Mouse (Mus musculus) MEL (cell line): ENCODE data around the gene Gls. TPM values are rescaled to one million over a fixed set of nuclear protein-coding genes. Genes with fewer than 3 reads are reported as not detected.

ENCODE experiments used
- DNase-seq: peaks from one replicate; pipeline ENCODE4 v3.0.0; 2011; ENCODE audit warnings: low read depth, low spot score
- H3K27ac ChIP-seq: 2 replicates; pipeline ENCODE4 v1.5.1; 2012; ENCODE audit warnings: low read depth, mild to moderate bottlenecking, control low read depth, low read length, moderate library complexity; ENCODE audit not compliant: control insufficient read depth
- H3K27me3 ChIP-seq, 2 experiments: fragments of 150-350 bp in 1 of 2; sonication (generic) in 1 of 2; 2 replicates each; pipeline ENCODE4 v1.6.1; 2012; ENCODE audit warnings: low read length in 2 of 2, mild to moderate bottlenecking in 2 of 2, improper control_type of control experiment in 1 of 2, moderate library complexity in 1 of 2; ENCODE audit not compliant: insufficient read depth in 2 of 2, control insufficient read depth in 1 of 2
- H3K36me3 ChIP-seq, 2 experiments: 2 replicates each; pipeline ENCODE4 v1.6.1; 2012 to 2014; ENCODE audit warnings: low read length in 2 of 2, improper control_type of control experiment in 1 of 2, inconsistent platforms in 1 of 2, mild to moderate bottlenecking in 1 of 2; ENCODE audit not compliant: insufficient read depth in 2 of 2, control insufficient read depth in 1 of 2
- H3K4me1 ChIP-seq, 2 experiments: fragments of 150-350 bp in 1 of 2; sonication (generic) in 1 of 2; 2 replicates each; pipeline ENCODE4 v1.6.1; 2012; ENCODE audit warnings: low read length in 2 of 2, improper control_type of control experiment in 1 of 2, mild to moderate bottlenecking in 1 of 2; ENCODE audit not compliant: insufficient read depth in 2 of 2, control insufficient read depth in 1 of 2
- H3K4me3 ChIP-seq, 2 experiments: fragments of 150-350 bp in 1 of 2; sonication (generic) in 1 of 2; 2 replicates each; pipeline ENCODE4 v1.5.1; 2012; ENCODE audit warnings: low read depth in 2 of 2, low read length in 2 of 2, mild to moderate bottlenecking in 2 of 2, moderate library complexity in 2 of 2, control low read depth in 1 of 2, improper control_type of control experiment in 1 of 2; ENCODE audit not compliant: control insufficient read depth in 1 of 2, insufficient read depth in 1 of 2
- H3K79me2 ChIP-seq: 2 replicates; pipeline ENCODE4 v1.6.1; 2012; ENCODE audit warnings: mild to moderate bottlenecking, low read length, moderate library complexity; ENCODE audit not compliant: control insufficient read depth, poor library complexity, insufficient read depth
- H3K9ac ChIP-seq: 2 replicates; pipeline ENCODE4 v1.6.1; 2012; ENCODE audit warnings: low read depth, mild to moderate bottlenecking, control low read depth, low read length, moderate library complexity; ENCODE audit not compliant: control insufficient read depth, poor library complexity, severe bottlenecking
- H3K9me3 ChIP-seq: fragments of 150-350 bp; sonication (generic); replicated peaks from 2 replicates; pipeline ENCODE4 v1.6.1; 2012; ENCODE audit warnings: mild to moderate bottlenecking, low read length, improper control_type of control experiment, moderate library complexity; ENCODE audit not compliant: insufficient read depth
- BHLHE40 ChIP-seq: IDR thresholded peaks from 2 replicates; pipeline ENCODE4 v1.6.1; 2012; ENCODE audit warnings: low read depth, mild to moderate bottlenecking, inconsistent platforms, low read length, improper control_type of control experiment, borderline replicate concordance
- E2F4 ChIP-seq: IDR thresholded peaks from 2 replicates; pipeline ENCODE4 v1.6.1; 2011; ENCODE audit warnings: low read depth, low read length, improper control_type of control experiment, borderline replicate concordance
- ELF1 ChIP-seq: IDR thresholded peaks from 2 replicates; pipeline ENCODE4 v1.6.1; 2014; ENCODE audit warnings: low read depth, mild to moderate bottlenecking, inconsistent platforms, low read length, improper control_type of control experiment, moderate library complexity
- ETS1 ChIP-seq: IDR thresholded peaks from 2 replicates; pipeline ENCODE4 v1.6.1; 2012; ENCODE audit warnings: low read depth, mild to moderate bottlenecking, inconsistent platforms, low read length, improper control_type of control experiment, moderate library complexity
- GABPA ChIP-seq: IDR thresholded peaks from 2 replicates; pipeline ENCODE4 v1.6.1; 2012; ENCODE audit warnings: low read depth, mild to moderate bottlenecking, inconsistent platforms, low read length, improper control_type of control experiment, moderate library complexity
- JUND ChIP-seq: IDR thresholded peaks from 2 replicates; pipeline ENCODE4 v1.6.1; 2011; ENCODE audit warnings: low read depth, mild to moderate bottlenecking, improper control_type of control experiment, low read length
- KAT2A ChIP-seq: conservative IDR thresholded peaks from 2 replicates; pipeline ENCODE4 v1.6.1; 2012; ENCODE audit warnings: low read depth, low read length, improper control_type of control experiment, inconsistent platforms
- MAFK ChIP-seq: IDR thresholded peaks from 2 replicates; pipeline ENCODE4 v1.6.1; 2011; ENCODE audit warnings: low read depth, mild to moderate bottlenecking, low read length, improper control_type of control experiment, borderline replicate concordance
- MEF2A ChIP-seq: IDR thresholded peaks from 2 replicates; pipeline ENCODE4 v1.6.1; 2014; ENCODE audit warnings: low read depth, mild to moderate bottlenecking, inconsistent platforms, low read length, improper control_type of control experiment; ENCODE audit not compliant: poor library complexity, insufficient replicate concordance, severe bottlenecking; ENCODE audit errors: extremely low read depth
- MXI1 ChIP-seq: IDR thresholded peaks from 2 replicates; pipeline ENCODE4 v1.6.1; 2011; ENCODE audit warnings: mild to moderate bottlenecking, low read depth, low read length, improper control_type of control experiment
- NELFE ChIP-seq: IDR thresholded peaks from 2 replicates; pipeline ENCODE4 v1.6.1; 2011; ENCODE audit warnings: low read depth, low read length, improper control_type of control experiment
- POLR2AphosphoS5 ChIP-seq: IDR thresholded peaks from 2 replicates; pipeline ENCODE4 v1.6.1; 2012; ENCODE audit warnings: low read depth, borderline replicate concordance, mild to moderate bottlenecking, inconsistent platforms, low read length, moderate library complexity, mixed read lengths
- SIN3A ChIP-seq: IDR thresholded peaks from 2 replicates; pipeline ENCODE4 v1.6.1; 2012; ENCODE audit warnings: low read length, improper control_type of control experiment, inconsistent platforms
- ZC3H11A ChIP-seq: IDR thresholded peaks from 2 replicates; pipeline ENCODE4 v1.6.1; 2012; ENCODE audit warnings: low read depth, mild to moderate bottlenecking, inconsistent platforms, low read length, improper control_type of control experiment
- ZKSCAN1 ChIP-seq: IDR thresholded peaks from 2 replicates; pipeline ENCODE4 v1.6.1; 2012; ENCODE audit warnings: low read depth, mild to moderate bottlenecking, inconsistent platforms, low read length, improper control_type of control experiment, moderate library complexity
- polyA plus RNA-seq, 2 experiments: library from polyadenylated mRNA; stranded (reverse) in 1 of 2; unstranded in 1 of 2; fragments of >175 nt in 1 of 2; fragments of >200 nt in 1 of 2; gene quantifications; 2 replicates each; pipeline versions ENCODE4 v1.2.1 to v1.2.4; 2012; ENCODE audit warnings: low replicate concordance in 2 of 2, low read depth in 1 of 2; ENCODE audit not compliant: insufficient read length in 2 of 2, insufficient read depth in 1 of 2, missing spikeins in 1 of 2
- total RNA-seq: library from RNA; depleted of rRNA; stranded (reverse); fragments of 300-350 nt; gene quantifications from 2 replicates; pipeline ENCODE4 v1.2.3, GENCODE M21; 2012

Gls gene
- total and polyA plus RNA-seq, 3 experiments: 57.2 to 121 (median 91.9) TPM

GRCm38 (mm10) chr1:52143191-52143590 is 89.8 kb downstream of the Gls start:
- Histone ChIP-seq H3K27ac (no peak overlapping the region), H3K27me3 (no peaks in the 10 kb centered on the region), H3K79me2 (no peaks in the 10 kb centered on the region), H3K9ac (no peak overlapping the region), H3K9me3 (no peaks in the 10 kb centered on the region), H3K36me3 (no peaks in the 10 kb centered on the region; a peak in 1 of 4 replicates), H3K4me3 (no peak overlapping the region), H3K4me1 (no peaks in the 10 kb centered on the region)
- TF ChIP-seq MXI1: no peak
- no peak for TF ChIP-seq ZC3H11A
- no peak for TF ChIP-seq ELF1
- no peak for DNase-seq

- no peaks in the 10 kb centered on the region for H3K27me3 ChIP-seq
- no peaks in the 10 kb centered on the region for H3K9me3 ChIP-seq
- no peaks in the 10 kb centered on the region for H3K79me2 ChIP-seq
- no peak overlapping the region for H3K9ac ChIP-seq
- DNase-seq: no peak
- H3K4me3 ChIP-seq: no peak overlapping the region
- no peaks in the 10 kb centered on the region; a peak in 1 of 4 replicates for H3K36me3 ChIP-seq
- no peaks in the 10 kb centered on the region for H3K4me1 ChIP-seq
- H3K27ac ChIP-seq: no peak overlapping the region
- TF ChIP-seq GABPA (no peak), ZKSCAN1 (no peak), NELFE (no peak), MAFK (no peak)
Observed at GRCm38 (mm10) chr1:52142117-52142516, 90.9 kb downstream of the Gls start.

GRCm38 (mm10) chr1:52141482-52141881 is 91.5 kb downstream of the Gls start:
- Histone ChIP-seq H3K9ac (no peak overlapping the region), H3K27ac (no peak overlapping the region)
- no peak for DNase-seq
- TF ChIP-seq ELF1: no peak
- no peak for TF ChIP-seq JUND
- no peak for TF ChIP-seq SIN3A
- no peak for TF ChIP-seq POLR2AphosphoS5
- TF ChIP-seq GABPA: no peak
- no peak for TF ChIP-seq ETS1
- no peak for TF ChIP-seq BHLHE40
- TF ChIP-seq KAT2A: no peak
- TF ChIP-seq E2F4: no peak
- no peak for TF ChIP-seq MEF2A
- TF ChIP-seq, all 39 proteins: peak for 0
- no peaks in the 10 kb centered on the region; a peak in 1 of 4 replicates for H3K36me3 ChIP-seq
- no peaks in the 10 kb centered on the region for H3K79me2 ChIP-seq
- no peaks in the 10 kb centered on the region for H3K9me3 ChIP-seq
- H3K4me1 ChIP-seq: no peaks in the 10 kb centered on the region
- H3K4me3 ChIP-seq: no peak overlapping the region
- no peaks in the 10 kb centered on the region for H3K27me3 ChIP-seq
